Mouse (Mus musculus): ENCODE results near the gene Defb22.

- TF ChIP-seq CTCF (IDR thresholded peaks at IDR 0.05; ENCODE audit: control insufficient read depth, insufficient read depth, insufficient read length), result no peak
- TF ChIP-seq USF1 (IDR thresholded peaks at IDR 0.05; ENCODE audit: low read depth), result no peak
Observed at GRCm38 (mm10) chr2:152464570-152465150, 25.3 kb downstream of the Defb22 start, which contains the start of gene Defb23.
